Mouse (Mus musculus): ENCODE results near the gene Tada2a.

DNA sequence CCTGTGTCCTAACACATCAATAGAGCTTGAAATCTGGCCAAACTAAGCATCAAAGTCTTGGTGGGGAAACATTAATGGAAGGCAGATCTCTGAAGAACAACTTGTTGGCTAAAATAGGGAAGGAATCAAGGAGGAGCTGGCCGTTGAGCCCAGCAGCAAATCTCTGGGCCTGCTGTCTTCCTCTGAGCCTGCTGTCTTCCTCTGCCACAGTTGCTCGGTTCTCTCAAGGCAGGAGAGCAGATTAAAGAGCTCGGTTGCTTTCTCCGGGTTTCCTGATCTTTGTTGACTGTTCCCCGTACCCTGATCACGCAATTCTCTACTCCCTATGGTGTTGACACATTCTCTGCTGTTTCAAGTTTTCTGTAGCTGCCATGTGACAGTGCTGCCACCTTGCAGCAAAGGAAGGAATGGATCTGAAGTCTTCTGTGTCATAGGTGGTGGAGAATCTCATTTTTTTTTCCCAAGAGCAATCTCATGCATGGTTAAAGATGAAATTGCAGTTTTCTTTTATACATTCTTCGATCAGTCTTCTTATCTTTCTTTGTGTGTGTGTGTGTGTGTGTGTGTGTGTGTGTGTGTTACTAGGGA is 39.4 kb upstream of the Tada2a start:
- peak; percentile 54 for TF ChIP-seq CTCF (IDR thresholded peaks at IDR 0.05; ENCODE audit: low read depth, low read length)
- no peak for TF ChIP-seq POLR2A (IDR thresholded peaks at IDR 0.05; ENCODE audit: extremely low read depth, insufficient read depth, low read length)
